19 mouse cellular contexts compared by ENCODE assay signal in the genomic region with DNA sequence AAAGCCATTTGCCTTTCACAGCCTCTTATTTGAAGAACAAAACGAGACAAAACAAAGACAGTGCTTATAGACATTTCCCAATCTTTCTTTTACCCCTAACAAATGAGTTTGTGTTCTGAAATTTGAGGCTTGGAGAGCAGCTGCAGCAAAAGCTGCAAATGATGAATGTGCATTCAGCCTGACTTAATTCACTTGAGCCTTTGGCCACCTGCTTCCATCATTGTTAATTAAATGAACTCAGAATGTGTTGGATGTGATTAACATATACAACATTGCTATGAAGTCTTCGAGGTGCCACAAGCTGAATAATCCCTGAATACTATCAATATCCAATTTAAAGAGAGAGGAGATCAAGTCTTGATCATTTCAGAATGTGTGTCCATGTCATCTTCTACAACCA.
DNase-seq lines count a peak whose midpoint lies in the region; ATAC-seq lines count a peak whose summit lies in the region.
"Had no signal": no experiment of that assay in that cellular context is flagged by ENCODE, and none has a peak within 500 bp of the region (broad histone marks: within the 10 kb centered on the region; RNA-seq: fewer than 3 reads in every experiment).

No protein-coding gene starts in this region.

- H3K4me1 ChIP-seq in hindbrain, embryonic 11.5 days (replicated peaks; ENCODE audit: control insufficient read depth, insufficient read depth, low read length): no peaks in the 10 kb centered on the region
- no peaks in the 10 kb centered on the region for H3K4me1 ChIP-seq in hindbrain, embryonic 16.5 days (ENCODE audit: control insufficient read depth, insufficient read depth, low read depth, low read length)
- H3K4me1 ChIP-seq in hindbrain, embryonic 13.5 days (replicated peaks): no peaks in the 10 kb centered on the region
- no peaks in the 10 kb centered on the region for H3K4me1 ChIP-seq in heart, embryonic 11.5 days (ENCODE audit: control insufficient read depth, insufficient read depth, low read length)
- H3K4me1 ChIP-seq: heart, embryonic 10.5 days; limb, embryonic 10.5 days had no signal

- ATAC-seq in hindbrain, embryonic 11.5 days (ENCODE audit: low FRiP score): peak; percentile 77
- no peak; the same call in 1 of the 2 replicates for ATAC-seq in hindbrain, embryonic 16.5 days
- peak; percentile 52; the same call in 1 of the 2 replicates for ATAC-seq in hindbrain, embryonic 13.5 days (ENCODE audit: low FRiP score)
- ATAC-seq in heart, embryonic 11.5 days (replicated peaks; ENCODE audit: insufficient number of reproducible peaks, low FRiP score, low TSS enrichment): no peak
- ATAC-seq: activated CD4-positive, CD25-positive, alpha-beta regulatory T cell, adult 4 months had no signal

- H3K36me3 ChIP-seq in hindbrain, embryonic 11.5 days (ENCODE audit: control insufficient read depth, insufficient read depth, low read length): no peaks in the 10 kb centered on the region
- H3K36me3 ChIP-seq in hindbrain, embryonic 16.5 days (ENCODE audit: control insufficient read depth, insufficient read depth, low read length): no peaks in the 10 kb centered on the region
- H3K36me3 ChIP-seq in hindbrain, embryonic 13.5 days: no peaks in the 10 kb centered on the region
- no peaks in the 10 kb centered on the region for H3K36me3 ChIP-seq in heart, embryonic 11.5 days (ENCODE audit: control insufficient read depth, insufficient read depth, low read length)
- H3K36me3 ChIP-seq: heart, embryonic 10.5 days; limb, embryonic 10.5 days had no signal

- no peak overlapping the region for H3K27ac ChIP-seq in hindbrain, embryonic 11.5 days (ENCODE audit: low read depth, low read length)
- H3K27ac ChIP-seq in hindbrain, embryonic 16.5 days (ENCODE audit: low read depth, low read length): no peak overlapping the region
- H3K27ac ChIP-seq in hindbrain, embryonic 13.5 days: no peak overlapping the region
- H3K27ac ChIP-seq in heart, embryonic 11.5 days (ENCODE audit: low read depth, low read length): no peak overlapping the region
- H3K27ac ChIP-seq: heart, embryonic 10.5 days; limb, embryonic 10.5 days had no signal

- no peak overlapping the region for H3K4me2 ChIP-seq in hindbrain, embryonic 11.5 days (replicated peaks; ENCODE audit: low read depth, low read length)
- H3K4me2 ChIP-seq in hindbrain, embryonic 16.5 days (ENCODE audit: low read length): no peak overlapping the region
- H3K4me2 ChIP-seq in hindbrain, embryonic 13.5 days: no peak overlapping the region
- no peak overlapping the region for H3K4me2 ChIP-seq in heart, embryonic 11.5 days
- H3K4me2 ChIP-seq: liver, embryonic 11.5 days had no signal

- DNase-seq in hindbrain, embryonic 11.5 days (ENCODE audit: low spot score): peak; percentile 43
- DNase-seq in Muller cell, postnatal 12 days (ENCODE audit: inconsistent ontology term): peak; percentile 89
- peak; percentile 39 for DNase-seq in embryo, embryonic 10.5 days (ENCODE audit: low spot score)
- no peak for DNase-seq in lung, postnatal 10 days
- DNase-seq in layer of hippocampus, adult 9-11 months: no peak
- DNase-seq: adrenal gland, postnatal 14 days; B cell, adult 2 months; cerebellum, adult 8-10 months; kidney, postnatal 4 days; lung, adult 2 months; lung, postnatal 4 days; spleen, adult 18-20 months had no signal

- H3K4me3 ChIP-seq in hindbrain, embryonic 11.5 days (ENCODE audit: low read depth, low read length): no peak overlapping the region
- H3K4me3 ChIP-seq in hindbrain, embryonic 16.5 days (ENCODE audit: low read length): no peak overlapping the region
- H3K4me3 ChIP-seq in hindbrain, embryonic 13.5 days: no peak overlapping the region
- no peak overlapping the region for H3K4me3 ChIP-seq in heart, embryonic 11.5 days (ENCODE audit: low read depth, low read length)
- H3K4me3 ChIP-seq: heart, embryonic 10.5 days; limb, embryonic 10.5 days had no signal

- 32% methylated on average over 2 of the region's 2 CpGs for WGBS in hindbrain, embryonic 11.5 days
- 9% methylated on average over 2 of the region's 2 CpGs for whole genome bisulfite sequencing in hindbrain, embryonic 16.5 days
- WGBS in hindbrain, embryonic 13.5 days: 15% methylated on average over 2 of the region's 2 CpGs
- 44% methylated on average over 2 of the region's 2 CpGs for WGBS in heart, embryonic 11.5 days (ENCODE audit: insufficient replicate concordance)

- H3K27me3 ChIP-seq in hindbrain, embryonic 11.5 days (ENCODE audit: control insufficient read depth, insufficient read depth, low read length): no peaks in the 10 kb centered on the region
- H3K27me3 ChIP-seq in hindbrain, embryonic 16.5 days (replicated peaks; ENCODE audit: control insufficient read depth, insufficient read depth, low read length): no peaks in the 10 kb centered on the region
- no peaks in the 10 kb centered on the region for H3K27me3 ChIP-seq in hindbrain, embryonic 13.5 days
- no peaks in the 10 kb centered on the region for H3K27me3 ChIP-seq in heart, embryonic 11.5 days (ENCODE audit: control insufficient read depth, insufficient read depth, low read length)

- no peak overlapping the region for H3K9ac ChIP-seq in hindbrain, embryonic 11.5 days (ENCODE audit: low read depth, low read length)
- H3K9ac ChIP-seq in hindbrain, embryonic 16.5 days (ENCODE audit: low read depth, low read length): no peak overlapping the region
- H3K9ac ChIP-seq in hindbrain, embryonic 13.5 days: no peak overlapping the region
- no peak overlapping the region for H3K9ac ChIP-seq in heart, embryonic 11.5 days (ENCODE audit: low read depth, low read length)

- H3K9me3 ChIP-seq in hindbrain, embryonic 11.5 days (ENCODE audit: control insufficient read depth, low read length): no peaks in the 10 kb centered on the region
- H3K9me3 ChIP-seq in hindbrain, embryonic 16.5 days (ENCODE audit: control insufficient read depth, low read length): no peaks in the 10 kb centered on the region
- H3K9me3 ChIP-seq in hindbrain, embryonic 13.5 days: no peaks in the 10 kb centered on the region
- no peaks in the 10 kb centered on the region for H3K9me3 ChIP-seq in heart, embryonic 11.5 days (replicated peaks; ENCODE audit: control insufficient read depth, low read length)
- H3K9me3 ChIP-seq: heart, embryonic 10.5 days; limb, embryonic 10.5 days had no signal

Comparison
In these comparisons a context has a peak if more than half of its experiments do, and no peak if none do; other contexts are left out.
1. ATAC-seq: peak in hindbrain, embryonic 11.5 days (single experiment) and hindbrain, embryonic 13.5 days (single experiment); none in hindbrain, embryonic 16.5 days (single experiment) and heart, embryonic 11.5 days (single experiment).
2. DNase-seq: peak in hindbrain, embryonic 11.5 days (single experiment), Muller cell, postnatal 12 days (single experiment) and embryo, embryonic 10.5 days (single experiment); none in lung, postnatal 10 days (single experiment) and layer of hippocampus, adult 9-11 months (single experiment).